Mouse (Mus musculus) embryonic fibroblast, embryonic 13.5 days (primary cell): ENCODE measurements around the gene Gsap.
"Not testable (repeated sequence)": the region's sequence is repeated elsewhere in the genome, so short reads cannot be mapped to it uniquely, and the experiment has no call there.

ENCODE experiments used
- CTCF ChIP-seq: IDR thresholded peaks from 2 replicates; pipeline ENCODE4 v1.5.1; 2011; ENCODE audit warnings: mild to moderate bottlenecking, control low read depth, low read length, moderate library complexity, borderline replicate concordance; ENCODE audit not compliant: insufficient read depth
- POLR2A ChIP-seq: IDR thresholded peaks from 2 replicates; pipeline ENCODE4 v1.6.1; 2011; ENCODE audit warnings: low read depth, mild to moderate bottlenecking, control low read depth, low read length, moderate library complexity

- not testable (repeated sequence) for TF ChIP-seq CTCF, POLR2A
Observed at GRCm38 (mm10) chr5:21277685-21278084, 91.6 kb downstream of the Gsap start.
